Mouse (Mus musculus): Measurements from ENCODE around the gene Prr29.

GRCm38 (mm10) chr11:106390757-106391156 lies 25.5 kb downstream of the Prr29 start:
- TF ChIP-seq CTCF (IDR thresholded peaks at IDR 0.05; ENCODE audit: low read depth): no peak
- TF ChIP-seq EP300 (optimal IDR thresholded peaks at IDR 0.05): no peak

Measured in stomach, postnatal 0 days (tissue).